Mouse (Mus musculus) erythroblast, embryonic 14.5 days (primary cell): Measurements from ENCODE around the gene Mcat. TPM values are rescaled to one million over a fixed set of nuclear protein-coding genes. Genes with fewer than 3 reads are reported as not detected.

Source experiments
- H3K27me3 ChIP-seq: 2 replicates; pipeline ENCODE4 v1.6.1; 2012; ENCODE audit warnings: inconsistent platforms; ENCODE audit not compliant: control insufficient read depth
- H3K36me3 ChIP-seq: 2 replicates; pipeline ENCODE4 v1.6.1; 2012; ENCODE audit warnings: mild to moderate bottlenecking, inconsistent platforms; ENCODE audit not compliant: control insufficient read depth
- H3K4me1 ChIP-seq: 2 replicates; pipeline ENCODE4 v1.6.1; 2012; ENCODE audit warnings: inconsistent platforms; ENCODE audit not compliant: control insufficient read depth
- H3K4me3 ChIP-seq: replicated peaks from 2 replicates; pipeline ENCODE3; 2012; ENCODE audit warnings: moderate library complexity, mild to moderate bottlenecking, inconsistent platforms
- H3K9me3 ChIP-seq: 2 replicates; pipeline ENCODE4 v1.6.1; 2012; ENCODE audit warnings: low read length, inconsistent platforms, mixed read lengths; ENCODE audit not compliant: control insufficient read depth
- GATA1 ChIP-seq: IDR thresholded peaks from 2 replicates; pipeline ENCODE4 v1.6.1; 2012; ENCODE audit warnings: low read length, inconsistent platforms, mixed read lengths
- TAL1 ChIP-seq: IDR thresholded peaks from 3 replicates; pipeline ENCODE4 v1.6.1; 2012; ENCODE audit warnings: low read length, inconsistent platforms, mixed read lengths
- polyA plus RNA-seq: library from polyadenylated mRNA; stranded (reverse); fragments of >175 nt; gene quantifications from 2 replicates; pipeline ENCODE4 v1.2.3, GENCODE M21; 2012

The Mcat gene
- polyA plus RNA-seq, 1 experiment: 2.0 TPM

- H3K9me3 ChIP-seq: peaks cover 4% of the 10 kb centered on the region; the same call in 1 of the 2 replicates
- TF ChIP-seq TAL1: no peak
- TF ChIP-seq GATA1: no peak
- peak within 1 kb of the TSS; percentile 62 for H3K4me3 ChIP-seq
- no peaks in the 10 kb centered on the region for H3K36me3 ChIP-seq
- peaks cover 16% of the 10 kb centered on the region for H3K4me1 ChIP-seq
- H3K27me3 ChIP-seq: peaks cover 90% of the 10 kb centered on the region
These were observed 37.0 kb downstream of the Mcat start, which contains the start of gene Bik for GRCm38 (mm10) chr15:83526424-83527091. Gene Bik, plus strand, starts transcription at chr15:83526862.

DNA sequence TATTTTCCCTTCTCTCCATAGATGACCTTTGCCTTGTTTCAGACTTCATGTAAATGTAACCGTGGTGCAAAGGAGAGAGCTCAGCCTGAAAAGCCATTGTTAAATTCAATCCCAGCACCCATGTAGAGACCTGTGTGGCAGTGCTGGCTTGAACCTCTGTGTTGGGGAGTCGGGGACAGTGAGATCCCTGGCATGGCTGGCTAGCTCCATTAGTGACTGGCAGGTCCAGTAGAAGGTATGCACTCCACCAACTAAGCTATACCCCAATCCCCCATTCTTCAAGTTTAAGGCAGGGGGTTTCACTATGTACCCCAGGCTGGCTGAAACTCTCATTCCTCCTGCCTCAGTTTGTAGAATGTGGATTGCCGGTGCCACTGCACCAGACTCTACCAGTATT, 39.3 kb downstream of the Mcat start:
- peaks cover 72% of the 10 kb centered on the region for H3K27me3 ChIP-seq
- H3K9me3 ChIP-seq: peaks cover 4% of the 10 kb centered on the region; the same call in 1 of the 2 replicates
- TF ChIP-seq TAL1 (no peak), GATA1 (no peak)
- peaks cover 16% of the 10 kb centered on the region for H3K4me1 ChIP-seq
- no peak overlapping the region for H3K4me3 ChIP-seq
- H3K36me3 ChIP-seq: no peaks in the 10 kb centered on the region

GRCm38 (mm10) chr15:83523638-83524332, 39.8 kb downstream of the Mcat start:
- Histone ChIP-seq H3K27me3 (peaks cover 66% of the 10 kb centered on the region), H3K36me3 (no peaks in the 10 kb centered on the region), H3K4me1 (peaks cover 16% of the 10 kb centered on the region), H3K4me3 (no peak overlapping the region), H3K9me3 (peaks cover 4% of the 10 kb centered on the region; the same call in 1 of the 2 replicates)
- TF ChIP-seq TAL1: no peak
- TF ChIP-seq GATA1: no peak

GRCm38 (mm10) chr15:83523196-83523595, 40.4 kb downstream of the Mcat start:
- H3K4me1 ChIP-seq: peaks cover 16% of the 10 kb centered on the region

DNA sequence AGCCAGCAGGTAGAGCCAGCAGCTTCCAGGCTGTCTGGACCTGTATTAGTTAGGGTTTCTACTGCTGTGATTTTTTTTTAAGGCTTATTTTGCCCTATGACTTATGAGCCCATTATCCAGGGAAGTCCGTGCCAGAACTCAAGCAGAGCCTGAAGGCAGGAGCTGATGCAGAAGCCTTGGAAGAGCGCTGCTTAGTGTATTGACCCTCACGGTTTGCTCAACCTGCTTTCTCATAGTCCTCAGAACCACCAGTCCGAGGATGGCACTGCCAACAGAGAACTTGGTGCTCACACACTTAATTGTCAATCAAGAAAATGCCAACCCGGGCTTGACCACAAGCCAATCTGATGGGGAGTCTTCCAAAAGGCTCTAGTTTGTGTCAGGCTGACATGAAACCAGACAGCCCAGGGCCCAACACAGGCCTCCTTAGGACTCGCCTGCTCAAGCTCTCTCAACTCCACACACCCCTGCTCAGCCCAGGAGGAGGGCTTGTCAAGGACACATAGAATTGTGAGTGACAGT, 42.7 kb downstream of the Mcat start:
- TF ChIP-seq TAL1: no peak
- TF ChIP-seq GATA1: no peak
- H3K36me3 ChIP-seq: no peaks in the 10 kb centered on the region
- peaks cover 38% of the 10 kb centered on the region for H3K27me3 ChIP-seq
- H3K4me3 ChIP-seq: no peak overlapping the region
- H3K4me1 ChIP-seq: peaks cover 2% of the 10 kb centered on the region
- no peaks in the 10 kb centered on the region for H3K9me3 ChIP-seq

More at GRCm38 (mm10) chr15:83523196-83523595, 40.4 kb downstream of the Mcat start:
- TF ChIP-seq TAL1 (no peak), GATA1 (no peak)
- no peaks in the 10 kb centered on the region for H3K36me3 ChIP-seq
- peaks cover 60% of the 10 kb centered on the region for H3K27me3 ChIP-seq
- H3K9me3 ChIP-seq: peaks cover 4% of the 10 kb centered on the region; the same call in 1 of the 2 replicates
- no peak overlapping the region for H3K4me3 ChIP-seq

DNA sequence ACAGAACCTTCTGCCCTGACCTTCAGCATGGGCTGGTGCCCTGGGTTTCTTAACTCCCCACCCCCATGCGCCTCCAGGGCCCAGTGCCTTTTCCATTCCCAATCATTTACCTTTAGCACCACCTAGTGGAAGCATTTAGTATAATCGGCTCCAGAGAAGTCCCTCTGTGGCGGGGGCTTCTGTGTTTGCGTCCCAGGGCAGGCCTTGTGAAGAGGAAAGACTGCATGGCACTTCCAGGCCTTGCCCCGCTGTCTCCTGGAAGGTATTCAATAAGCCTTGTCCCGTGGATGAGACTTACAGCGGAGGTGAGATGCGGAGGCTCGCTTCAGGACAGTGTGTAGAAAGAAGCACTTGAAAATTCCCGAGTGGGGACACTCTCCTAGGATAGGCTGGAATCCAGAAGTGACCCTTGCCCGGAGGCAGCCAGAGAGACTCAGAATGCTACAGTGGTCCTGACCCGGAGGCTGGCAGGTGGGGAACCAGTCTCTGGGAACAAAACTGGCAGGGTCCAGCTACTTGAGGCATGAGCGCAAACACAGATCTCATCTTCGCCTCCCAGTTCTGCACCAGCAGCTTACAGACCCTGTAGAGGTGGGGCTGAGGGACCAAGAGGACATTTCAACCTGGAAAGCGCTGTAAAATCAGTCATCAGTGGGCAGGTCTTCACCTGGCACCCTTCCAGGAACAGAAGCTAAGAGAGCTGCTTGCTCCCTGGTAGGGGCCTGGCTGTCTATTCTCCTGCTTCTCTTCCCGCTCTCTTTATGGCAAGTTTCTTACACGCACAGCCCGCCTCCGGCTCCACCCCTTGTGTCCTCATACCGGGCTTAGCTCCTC, 45.2 kb downstream of the Mcat start:
- Histone ChIP-seq H3K4me1 (no peaks in the 10 kb centered on the region; the same call in none of the 2 replicates), H3K9me3 (no peaks in the 10 kb centered on the region), H3K36me3 (no peaks in the 10 kb centered on the region), H3K27me3 (peaks cover 17% of the 10 kb centered on the region), H3K4me3 (no peak overlapping the region)
- TF ChIP-seq GATA1: no peak
- TF ChIP-seq TAL1: no peak

GRCm38 (mm10) chr15:83515018-83515417, 48.6 kb downstream of the Mcat start:
- Histone ChIP-seq H3K9me3 (no peaks in the 10 kb centered on the region), H3K27me3 (peaks cover 13% of the 10 kb centered on the region), H3K36me3 (no peaks in the 10 kb centered on the region), H3K4me1 (peaks cover 12% of the 10 kb centered on the region), H3K4me3 (no peak overlapping the region)
- TF ChIP-seq TAL1 (no peak), GATA1 (no peak)

- Histone ChIP-seq H3K36me3 (no peaks in the 10 kb centered on the region), H3K9me3 (peaks cover 2% of the 10 kb centered on the region; the same call in 1 of the 2 replicates), H3K4me1 (peaks cover 12% of the 10 kb centered on the region), H3K27me3 (peaks cover 13% of the 10 kb centered on the region), H3K4me3 (no peak overlapping the region)
- no peak for TF ChIP-seq TAL1
- no peak for TF ChIP-seq GATA1
These were observed 50.9 kb downstream of the Mcat start for GRCm38 (mm10) chr15:83512489-83513281.
